Mouse (Mus musculus) spleen, embryonic (tissue): ENCODE measurements at regions not wholly inside any gene's neighbourhood (a gene's known extent, or its start where the extent isn't known, plus 50 kb on each side); places are given as distances from the start of the nearest gene placed in this dataset.

Source experiments
- CTCF ChIA-PET: fragments of 350-600 bp; sonication (Branson Sonifier 250); formaldehyde crosslinking; loops from one replicate; lab custom pipeline; 2022; lab: Charles Lee

- CTCF ChIA-PET = no interaction called here
Observed at GRCm38 (mm10) chr14:72853104-72853503, 143.3 kb upstream of the Fndc3a start.

- CTCF ChIA-PET = interaction anchor here (0.6 kb wide), 1 partner anchor 509 kb away, joined by 3 read pairs; no protein-coding TSS in a partner anchor
Observed at GRCm38 (mm10) chr14:72850884-72851283, 141.1 kb upstream of the Fndc3a start.

DNA sequence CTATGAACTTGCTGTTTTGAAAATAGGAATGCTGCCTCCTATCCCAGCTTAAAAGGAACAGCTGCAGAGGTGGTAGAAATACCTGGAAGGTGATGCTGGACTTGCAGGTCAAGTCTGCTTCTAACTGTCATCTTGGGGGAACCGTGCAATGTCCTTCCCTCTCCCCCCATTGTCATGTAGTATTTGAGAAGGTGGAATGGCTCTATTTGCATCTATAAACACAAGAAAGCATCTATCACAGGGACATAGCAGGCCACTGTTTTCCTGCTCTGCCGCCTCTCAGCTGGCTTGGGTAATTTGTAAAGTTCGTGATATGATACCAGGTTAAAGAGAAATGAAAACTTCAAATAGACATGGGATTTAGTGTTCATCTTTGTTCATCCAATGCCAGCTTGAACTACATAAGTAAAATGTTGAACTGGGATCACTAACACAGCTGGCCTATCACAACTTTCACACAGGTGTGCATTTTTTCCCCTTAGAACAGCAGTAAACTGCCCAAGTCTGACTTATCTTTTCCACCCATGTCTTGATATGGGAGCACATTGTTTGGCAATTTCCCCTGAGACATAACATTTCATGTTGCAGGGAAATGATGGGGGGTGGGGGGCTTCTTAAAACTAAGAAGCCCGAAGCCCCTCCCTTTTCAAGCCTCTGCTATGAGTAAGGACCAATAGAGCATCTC is 138.6 kb upstream of the Fndc3a start:
- CTCF ChIA-PET = no interaction called here

DNA sequence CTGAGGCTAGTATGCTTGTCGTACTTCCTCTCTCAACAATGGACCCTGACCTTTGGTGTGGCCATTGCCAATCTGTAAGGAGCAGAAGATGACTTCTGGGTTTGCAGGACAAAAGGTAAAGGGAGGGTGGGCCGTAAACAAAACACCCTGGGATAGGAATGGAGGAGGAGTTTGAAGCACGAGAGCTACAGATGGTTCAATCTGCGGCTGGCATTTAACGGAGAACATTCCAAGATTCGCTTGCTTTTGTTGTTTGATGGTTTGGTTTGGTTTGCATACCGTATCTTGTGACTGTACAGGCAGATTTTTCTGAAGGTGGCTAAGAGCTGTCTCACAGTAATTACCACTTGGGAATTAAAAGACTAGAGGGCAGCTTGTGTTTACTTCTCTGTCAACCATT is 137.7 kb upstream of the Fndc3a start:
- CTCF ChIA-PET = no interaction called here

- CTCF ChIA-PET = no interaction called here
Observed at GRCm38 (mm10) chr14:72845621-72846440, 136.0 kb upstream of the Fndc3a start.

- CTCF ChIA-PET = no interaction called here
Observed at GRCm38 (mm10) chr14:72844753-72845369, 135.1 kb upstream of the Fndc3a start.

DNA sequence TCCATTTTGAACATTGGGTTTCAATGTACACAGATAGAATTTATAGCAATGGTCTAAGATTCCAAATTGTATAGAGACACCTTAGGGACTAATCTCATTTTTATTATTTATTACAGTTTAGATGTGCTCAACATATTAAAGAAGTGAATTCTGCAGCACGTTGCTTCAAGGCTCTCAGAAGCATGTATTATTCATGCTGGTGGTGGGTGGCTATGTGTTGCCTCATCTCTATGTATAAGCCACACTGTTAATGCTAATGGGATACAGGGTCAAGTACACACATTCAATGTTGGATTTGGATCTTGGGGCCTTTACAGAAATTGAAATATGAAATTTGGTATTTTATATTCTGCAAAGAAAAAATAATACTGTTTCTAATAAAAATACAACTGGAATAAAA is 131.9 kb upstream of the Fndc3a start:
- CTCF ChIA-PET = no interaction called here

- CTCF ChIA-PET = interaction anchor here (1.2 kb wide), 1 partner anchor 14 kb away, joined by 3 read pairs; no protein-coding TSS in a partner anchor
Observed at GRCm38 (mm10) chr14:72835158-72835557, 125.4 kb upstream of the Fndc3a start.

DNA sequence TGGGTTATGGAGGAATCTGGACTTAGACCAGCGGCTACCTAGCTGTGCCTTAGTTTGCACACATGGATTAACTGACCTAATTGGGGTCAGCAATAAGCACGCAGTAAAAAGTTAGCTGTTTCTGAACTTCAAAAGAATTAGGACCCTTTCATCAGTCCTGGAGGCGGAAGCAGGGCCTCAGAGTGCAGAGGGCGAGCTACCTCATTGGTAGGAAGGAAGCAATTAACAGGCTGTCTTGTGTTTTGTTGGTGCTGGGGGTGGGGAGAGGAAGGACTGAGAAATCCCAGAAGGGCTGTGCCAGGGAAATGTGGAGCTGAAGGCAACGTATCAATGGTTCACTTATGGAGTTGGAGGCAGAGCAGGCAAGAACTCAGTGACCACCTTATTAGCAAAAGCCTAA is 119.5 kb upstream of the Fndc3a start:
- CTCF ChIA-PET = no interaction called here

GRCm38 (mm10) chr14:72825549-72825948 is 115.7 kb upstream of the Fndc3a start:
- CTCF ChIA-PET = no interaction called here

GRCm38 (mm10) chr14:72822231-72822615 is 112.4 kb upstream of the Fndc3a start:
- CTCF ChIA-PET = no interaction called here

GRCm38 (mm10) chr14:72821517-72822230 is 111.9 kb upstream of the Fndc3a start:
- CTCF ChIA-PET = interaction anchor here (0.6 to 0.8 kb wide), 2 partner anchors 9 to 13 kb away, joined by 3 to 7 read pairs; no protein-coding TSS in a partner anchor

- CTCF ChIA-PET = no interaction called here
Observed at GRCm38 (mm10) chr14:72819037-72819436, 109.2 kb upstream of the Fndc3a start.

DNA sequence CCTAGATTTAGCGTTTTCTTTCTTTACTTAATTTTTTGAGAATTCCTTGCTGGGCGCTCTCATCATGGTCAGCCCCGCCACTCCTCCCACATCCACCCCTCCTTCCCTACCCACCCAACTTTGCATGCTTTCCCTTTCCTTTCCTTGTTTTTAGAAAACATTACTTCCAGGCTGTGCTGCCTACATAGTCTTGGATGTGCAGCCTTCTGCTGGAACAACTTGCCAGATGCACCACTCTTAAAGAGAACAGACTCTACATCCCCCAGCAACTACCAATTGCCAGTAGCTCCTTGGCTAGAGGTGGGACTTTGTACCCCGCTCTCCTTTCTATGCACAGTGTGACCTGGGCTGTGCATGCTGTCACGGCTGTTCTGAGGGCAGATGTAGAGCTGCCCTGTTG is 108.0 kb upstream of the Fndc3a start:
- CTCF ChIA-PET = no interaction called here

DNA sequence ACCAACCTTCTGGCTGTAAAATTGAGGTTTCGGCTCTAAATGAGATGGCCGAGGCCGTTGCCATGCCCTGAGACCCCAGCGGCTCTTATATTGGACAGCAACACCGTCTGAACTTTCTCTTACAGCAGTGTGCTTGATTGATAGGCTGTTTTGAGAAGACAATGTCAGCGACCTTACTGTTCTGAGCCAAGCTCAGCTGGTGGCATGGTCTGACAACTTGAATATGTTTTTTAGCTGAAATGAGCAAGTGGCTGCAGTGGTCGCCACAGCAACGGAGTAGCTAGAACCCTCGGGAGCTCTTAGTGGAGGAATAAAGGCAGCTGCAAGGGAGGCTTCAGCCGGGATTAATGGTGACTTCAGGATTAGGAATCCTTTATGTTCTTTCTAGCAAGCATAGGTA is 107.0 kb upstream of the Fndc3a start:
- CTCF ChIA-PET = interaction anchor here (0.7 kb wide), 1 partner anchor 38 kb away, joined by 6 read pairs; no protein-coding TSS in a partner anchor

DNA sequence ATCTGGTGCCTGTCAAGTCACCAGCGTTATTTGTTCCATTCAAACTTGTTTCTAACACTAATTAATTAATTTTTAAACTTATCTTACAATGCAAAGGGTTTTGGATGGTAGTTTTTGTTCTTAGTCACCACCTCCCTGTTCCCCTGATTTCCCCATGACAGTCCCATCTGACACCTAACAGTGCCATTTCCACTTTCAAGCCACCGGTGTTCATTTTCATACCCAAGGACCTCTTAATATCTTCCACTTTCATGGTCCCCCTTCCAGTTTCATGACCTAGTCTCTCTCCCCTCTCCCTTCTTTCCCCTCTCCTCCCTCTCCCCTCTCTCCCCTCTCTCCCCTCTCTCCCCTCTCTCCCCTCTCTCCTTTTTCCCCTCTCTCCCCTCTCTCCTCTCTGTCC is 99.3 kb upstream of the Fndc3a start:
- CTCF ChIA-PET = no interaction called here

- CTCF ChIA-PET = no interaction called here
Observed at GRCm38 (mm10) chr14:72807947-72808346, 98.1 kb upstream of the Fndc3a start.

DNA sequence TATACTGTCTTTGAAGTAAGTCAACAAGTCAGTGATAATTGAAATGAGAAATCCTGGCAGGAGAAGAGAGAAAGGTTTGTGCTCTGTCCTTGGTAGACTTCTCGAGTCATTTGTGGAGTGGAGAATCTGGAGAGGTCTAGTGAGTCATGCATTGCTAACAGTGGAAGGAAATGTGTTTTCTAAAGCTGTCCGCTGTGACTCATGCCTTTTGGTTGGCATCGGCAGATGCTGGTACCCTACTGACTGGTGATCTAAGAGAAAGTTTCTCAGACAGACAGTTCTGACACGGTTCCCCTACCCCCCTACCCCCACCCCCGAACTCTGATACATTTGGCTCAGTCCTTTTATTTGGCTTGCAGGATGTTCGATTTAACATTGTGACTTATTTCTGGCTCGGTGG is 97.5 kb upstream of the Fndc3a start:
- CTCF ChIA-PET = no interaction called here

GRCm38 (mm10) chr14:72806598-72806997 is 96.8 kb upstream of the Fndc3a start:
- CTCF ChIA-PET = no interaction called here

DNA sequence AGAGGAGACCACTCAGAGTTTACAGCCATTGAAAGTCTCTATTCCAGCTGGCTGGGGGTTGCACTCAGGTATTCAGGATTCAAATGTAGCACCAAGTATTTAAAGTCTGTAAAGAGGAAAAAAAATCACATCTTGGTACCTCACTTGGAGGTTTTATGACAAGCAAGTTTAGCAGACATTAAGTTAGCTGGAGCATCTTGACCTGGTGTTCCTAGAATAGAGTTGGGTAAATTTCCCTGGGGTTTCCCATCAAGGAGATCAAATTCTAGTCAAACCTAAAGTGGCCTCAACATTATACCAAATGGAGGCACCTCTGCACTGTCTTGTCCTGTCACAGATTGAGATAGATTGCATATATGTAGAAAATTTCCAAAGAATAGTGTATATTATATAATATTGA is 93.8 kb upstream of the Fndc3a start:
- CTCF ChIA-PET = no interaction called here

DNA sequence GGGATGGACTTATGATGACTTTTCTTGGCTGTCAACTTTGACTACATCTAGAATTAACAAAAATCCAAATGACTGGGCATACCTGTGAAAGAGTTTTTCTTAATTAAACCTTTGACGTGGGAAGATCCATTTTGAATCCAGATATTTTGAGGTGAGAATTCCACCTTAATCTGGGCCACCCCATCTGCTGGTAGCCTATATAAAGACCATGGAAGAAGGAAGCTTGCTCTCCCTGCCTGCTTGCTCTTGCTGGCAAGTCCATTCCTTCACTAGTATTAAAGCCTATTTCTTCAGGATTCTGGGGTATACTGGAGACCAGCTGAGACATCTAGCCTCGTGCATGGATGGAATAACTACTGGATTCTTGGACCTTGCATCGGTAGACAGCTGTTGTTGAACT is 80.9 kb upstream of the Fndc3a start:
- CTCF ChIA-PET = interaction anchor here (0.6 kb wide), 1 partner anchor 213 kb away, joined by 3 read pairs; no protein-coding TSS in a partner anchor

- CTCF ChIA-PET = no interaction called here
Observed at GRCm38 (mm10) chr14:72786929-72787328, 77.1 kb upstream of the Fndc3a start.
